Mouse (Mus musculus): ENCODE results near the gene Dock9.

DNA sequence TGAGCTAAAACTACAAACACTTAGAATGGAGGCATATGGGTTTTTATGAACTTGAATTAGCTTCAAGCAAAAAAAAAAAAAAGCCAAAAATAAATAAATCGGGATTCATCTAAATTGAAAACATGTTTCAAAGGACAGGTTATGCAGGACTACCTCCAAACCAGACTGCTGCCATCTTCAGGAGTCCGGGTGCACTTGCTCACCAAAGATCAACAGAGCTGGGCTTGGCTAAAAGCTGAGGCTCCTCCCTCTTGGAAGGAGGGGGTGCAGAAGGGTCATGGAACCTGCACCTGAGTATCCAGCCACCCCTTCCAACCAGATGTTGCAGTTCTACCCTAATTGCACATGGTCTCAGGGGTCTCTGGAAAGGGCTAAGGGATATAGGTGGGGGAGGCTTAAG is 3.3 kb upstream of the Dock9 start:
- TF ChIP-seq MYOG (IDR thresholded peaks at IDR 0.05; ENCODE audit: control insufficient read depth, extremely low read depth, insufficient read length) (no peak), CTCF (IDR thresholded peaks at IDR 0.05; ENCODE audit: control insufficient read depth, insufficient read depth, insufficient read length) (no peak)

All from C2C12 (cell line).